Mouse (Mus musculus): ENCODE results near the gene Hccs.

DNA sequence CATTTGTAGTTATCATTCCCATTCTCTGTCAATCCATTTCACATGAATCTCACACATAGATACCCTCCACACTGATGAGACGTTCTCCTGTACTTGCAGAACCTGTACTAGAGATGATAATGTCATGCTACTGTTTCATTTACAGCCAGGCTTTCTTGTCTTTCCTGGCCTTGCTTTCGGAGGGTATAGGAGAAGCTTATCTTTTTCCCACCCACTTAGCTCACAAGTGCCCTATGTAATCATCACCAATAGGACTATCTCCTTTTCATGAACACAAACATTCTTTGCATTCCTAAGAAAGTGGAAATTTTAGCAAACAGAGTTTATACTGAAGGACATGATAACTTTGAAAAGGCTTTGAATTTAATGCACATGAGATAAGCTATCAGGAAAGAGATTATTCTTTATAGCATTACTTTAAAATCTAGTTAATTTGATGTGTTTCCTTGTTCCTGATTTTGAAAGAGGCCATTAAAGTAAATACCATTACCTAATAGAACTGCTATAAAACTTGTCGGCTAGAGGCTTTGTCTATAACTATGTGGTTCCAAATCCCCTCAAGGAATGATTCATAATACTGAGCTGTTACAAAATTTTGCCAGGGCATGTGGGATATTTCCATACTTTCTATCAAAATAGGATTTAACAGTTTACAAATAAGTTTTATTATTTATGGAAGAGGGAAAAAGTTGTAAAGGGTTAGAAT, 97.7 kb downstream of the Hccs start:
- no peak for TF ChIP-seq POLR2A (IDR thresholded peaks at IDR 0.05; ENCODE audit: borderline replicate concordance, low read depth, low read length)
- TF ChIP-seq CTCF (IDR thresholded peaks at IDR 0.05; ENCODE audit: low read depth, low read length), result no peak
